Mouse (Mus musculus): ENCODE data around the gene Cntnap2.
A peak's percentile ranks its signal among the peaks of the same experiment; 100 is the strongest.

Gene Cntnap2

GRCm38 (mm10) chr6:47306065-47306798, 2247.1 kb downstream of the Cntnap2 start:
- DNase-seq (ENCODE audit: low read depth, low spot score), result no peak

GRCm38 (mm10) chr6:47306954-47307353, 2247.8 kb downstream of the Cntnap2 start:
- DNase-seq (ENCODE audit: low read depth, low spot score), result no peak

- peak; percentile 34 for DNase-seq (ENCODE audit: low read depth, low spot score)
Observed at GRCm38 (mm10) chr6:47314507-47315334, 2255.6 kb downstream of the Cntnap2 start.

GRCm38 (mm10) chr6:47315454-47315853, 2256.3 kb downstream of the Cntnap2 start:
- no peak for DNase-seq (ENCODE audit: low read depth, low spot score)

- DNase-seq (ENCODE audit: low read depth, low spot score), result no peak
Observed at GRCm38 (mm10) chr6:47317253-47317652, 2258.1 kb downstream of the Cntnap2 start.

- peak; percentile 23 for DNase-seq (ENCODE audit: low read depth, low spot score)
Observed at GRCm38 (mm10) chr6:47318705-47319104, 2259.5 kb downstream of the Cntnap2 start.

- DNase-seq (ENCODE audit: low read depth, low spot score), result peak; percentile 78
Observed at GRCm38 (mm10) chr6:47319309-47319983, 2260.3 kb downstream of the Cntnap2 start.

GRCm38 (mm10) chr6:47323169-47323835, 2264.1 kb downstream of the Cntnap2 start:
- no peak for DNase-seq (ENCODE audit: low read depth, low spot score)

GRCm38 (mm10) chr6:47323886-47324285, 2264.7 kb downstream of the Cntnap2 start:
- no peak for DNase-seq (ENCODE audit: low read depth, low spot score)

- peak; percentile 78 for DNase-seq (ENCODE audit: low read depth, low spot score)
Observed at GRCm38 (mm10) chr6:47328281-47328680, 2269.1 kb downstream of the Cntnap2 start.

- DNase-seq (ENCODE audit: low read depth, low spot score), result peak; percentile 53
Observed at GRCm38 (mm10) chr6:47329212-47329611, 2270.1 kb downstream of the Cntnap2 start.

- no peak for DNase-seq (ENCODE audit: low read depth, low spot score)
Observed at GRCm38 (mm10) chr6:47333016-47333415, 2273.9 kb downstream of the Cntnap2 start.

GRCm38 (mm10) chr6:47334377-47334776, 2275.2 kb downstream of the Cntnap2 start:
- no peak for DNase-seq (ENCODE audit: low read depth, low spot score)

GRCm38 (mm10) chr6:47337300-47337699, 2278.1 kb downstream of the Cntnap2 start:
- DNase-seq (ENCODE audit: low read depth, low spot score), result no peak

- no peak for DNase-seq (ENCODE audit: low read depth, low spot score)
Observed at GRCm38 (mm10) chr6:47338113-47338512, 2279.0 kb downstream of the Cntnap2 start.

GRCm38 (mm10) chr6:47340813-47341502, 2281.8 kb downstream of the Cntnap2 start:
- peak; percentile 17 for DNase-seq (ENCODE audit: low read depth, low spot score)

GRCm38 (mm10) chr6:47341503-47341884, 2282.3 kb downstream of the Cntnap2 start:
- DNase-seq (ENCODE audit: low read depth, low spot score), result no peak

- DNase-seq (ENCODE audit: low read depth, low spot score), result no peak
Observed at GRCm38 (mm10) chr6:47343245-47343644, 2284.1 kb downstream of the Cntnap2 start.

- DNase-seq (ENCODE audit: low read depth, low spot score), result no peak
Observed at GRCm38 (mm10) chr6:47344696-47345095, 2285.5 kb downstream of the Cntnap2 start.

GRCm38 (mm10) chr6:47350100-47350690, 2291.0 kb downstream of the Cntnap2 start:
- DNase-seq (ENCODE audit: low read depth, low spot score), result peak; percentile 73
